Mouse (Mus musculus) heart, adult 2 months (tissue): ENCODE data around the gene Hps1.

Experiments
- CTCF ChIP-seq: fragments of 200-600 bp; IDR thresholded peaks from 2 replicates; pipeline ENCODE4 v1.8.1; 2022; ENCODE audit warnings: antibody characterized with exemption, mild to moderate bottlenecking, moderate library complexity
- POLR2A ChIP-seq: fragments of 200-500 bp; IDR thresholded peaks from 2 replicates; pipeline ENCODE4 v1.6.1; 2011; ENCODE audit warnings: mild to moderate bottlenecking, low read depth, low read length, control low read depth; ENCODE audit not compliant: insufficient read depth

DNA sequence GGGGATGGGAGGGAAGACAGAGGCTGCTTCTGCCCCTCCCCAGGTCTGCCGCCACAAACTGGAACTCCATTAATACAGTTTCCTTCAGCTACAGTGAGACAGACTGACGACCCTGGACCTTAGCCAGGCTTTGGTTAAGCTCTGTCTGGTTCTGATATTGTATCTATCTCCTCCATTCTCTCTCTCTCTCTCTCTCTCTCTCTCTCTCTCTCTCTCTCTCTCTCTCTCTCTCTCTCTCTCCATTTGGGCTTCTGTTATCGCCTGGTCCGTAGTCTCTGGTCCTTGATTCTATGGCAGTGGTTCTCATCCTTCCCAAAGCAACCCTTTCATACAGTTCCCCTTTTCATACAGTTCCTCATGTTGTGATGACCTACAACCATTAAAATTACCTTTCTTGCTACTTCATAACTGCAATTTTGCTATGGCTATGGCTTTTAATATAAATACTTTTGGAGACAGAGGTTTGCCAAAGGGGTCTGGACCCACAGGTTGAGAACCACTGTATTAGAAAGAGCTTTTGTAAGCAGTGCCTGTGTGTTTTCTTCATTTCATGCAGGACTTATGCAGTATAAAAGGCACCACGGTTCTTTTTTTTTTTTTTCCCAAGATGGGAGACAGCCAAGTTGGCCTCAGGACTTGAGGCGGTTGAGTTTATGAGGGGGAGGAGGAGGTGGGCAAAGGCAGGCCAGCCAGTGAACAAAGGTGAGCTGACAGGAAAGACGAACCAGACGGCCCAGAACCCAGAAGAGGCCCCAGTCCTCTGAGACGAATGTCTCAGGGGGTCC lies 34.5 kb downstream of the Hps1 start:
- no peak for TF ChIP-seq CTCF
- TF ChIP-seq POLR2A: no peak
